Mouse (Mus musculus) heart, adult 2 months (tissue): ENCODE measurements around the gene Smpd3. TPM values are rescaled to one million over a fixed set of nuclear protein-coding genes. Genes with fewer than 3 reads are reported as not detected.

Experiments
- DNase-seq, 2 experiments: peaks; one replicate each; pipeline ENCODE4 v3.0.0; 2021
- H3K27ac ChIP-seq: fragments of 200-600 bp; 2 replicates; pipeline ENCODE4 v1.8.1; 2022
- H3K27me3 ChIP-seq: fragments of 200-500 bp; 2 replicates; pipeline ENCODE4 v1.6.1; 2012; ENCODE audit warnings: mild to moderate bottlenecking, low read length, inconsistent platforms, mixed read lengths; ENCODE audit not compliant: control insufficient read depth, insufficient read depth
- H3K36me3 ChIP-seq: fragments of 200-500 bp; 2 replicates; pipeline ENCODE4 v1.6.1; 2012; ENCODE audit warnings: low read length, inconsistent platforms; ENCODE audit not compliant: control insufficient read depth, insufficient read depth
- H3K4me1 ChIP-seq: fragments of 200-500 bp; 2 replicates; pipeline ENCODE4 v1.6.1; 2011; ENCODE audit warnings: low read length; ENCODE audit not compliant: control insufficient read depth, insufficient read depth
- H3K4me3 ChIP-seq: fragments of 200-600 bp; 2 replicates; pipeline ENCODE4 v1.8.1; 2022
- H3K79me2 ChIP-seq: fragments of 200-500 bp; replicated peaks from 2 replicates; pipeline ENCODE4 v1.6.1; 2012; ENCODE audit warnings: mild to moderate bottlenecking, inconsistent platforms, low read length, moderate library complexity, mixed read lengths; ENCODE audit not compliant: control insufficient read depth, insufficient read depth
- H3K9ac ChIP-seq: fragments of 200-500 bp; 2 replicates; pipeline ENCODE4 v1.6.1; 2012; ENCODE audit warnings: low read depth, mild to moderate bottlenecking, control low read depth, inconsistent platforms, low read length, mixed read lengths
- CTCF ChIP-seq: fragments of 200-600 bp; IDR thresholded peaks from 2 replicates; pipeline ENCODE4 v1.8.1; 2022; ENCODE audit warnings: antibody characterized with exemption, mild to moderate bottlenecking, moderate library complexity
- EP300 ChIP-seq: fragments of 200-500 bp; IDR thresholded peaks from 2 replicates; pipeline ENCODE4 v1.6.1; 2011; ENCODE audit warnings: low read depth, low read length, control low read depth; ENCODE audit not compliant: insufficient read depth
- POLR2A ChIP-seq: fragments of 200-500 bp; IDR thresholded peaks from 2 replicates; pipeline ENCODE4 v1.6.1; 2011; ENCODE audit warnings: mild to moderate bottlenecking, low read depth, low read length, control low read depth; ENCODE audit not compliant: insufficient read depth
- WGBS: fragments of 180-500 bp; shearing (Covaris S2); methylation state at CpG from one replicate; pipeline ENCODE4 v1.1.7; 2018; 5-methylcytosine and 5-hydroxymethylcytosine counted together
- intact Hi-C: fragments of 180-260 bp; cut with DNase I; formaldehyde crosslinking; loops from one replicate; pipeline ENCODE4 v1.15.1; 2025
- long read RNA-seq: library from polyadenylated mRNA; stranded (forward); transcript quantifications from one replicate; pipeline ENCODE4 v2.0.0, GENCODE M21; 2021
- polyA plus RNA-seq: library from polyadenylated mRNA; depleted of rRNA; stranded (reverse); fragments of >200 nt; gene quantifications from 2 replicates; pipeline ENCODE4 v1.2.3, GENCODE M21; 2012; rRNA removed
- total RNA-seq, 2 experiments: library from RNA; stranded (reverse); gene quantifications; 2 replicates each; pipeline ENCODE4 v1.2.3; 2021

The Smpd3 gene
- total RNA-seq (1 to 10 TPM; 3.1 TPM), polyA plus RNA-seq (2.1 and 2.4 TPM in 2 replicates)
- long read RNA-seq, full-length matches to known transcripts = 4 of 5 reads
- long read RNA-seq, partial matches to known transcripts = 1 of 5 reads
- long read RNA-seq, other reads (novel, unspliced or antisense) = 0 of 5 reads

- Histone ChIP-seq H3K4me1 (no peaks in the 10 kb centered on the region; the same call in 1 of the 2 replicates), H3K27ac (peak within 1 kb of the TSS; percentile 81), H3K79me2 (no peaks in the 10 kb centered on the region), H3K36me3 (no peaks in the 10 kb centered on the region), H3K4me3 (peak within 1 kb of the TSS; percentile 82), H3K27me3 (peaks cover 3% of the 10 kb centered on the region), H3K9ac (peak within 1 kb of the TSS; percentile 7; the same call in 1 of the 2 replicates)
- peak; percentile 69; the same call in 1 of the 2 replicates for TF ChIP-seq EP300
- TF ChIP-seq CTCF = 0 out of 2 replicates have a peak, but pooled peaks have one; percentile 13
- peak; percentile 41; the same call in 1 of the 2 replicates for TF ChIP-seq POLR2A
- DNase-seq = peak; percentile 97 to 99
- under 1% methylated on average over 45 of the region's 45 CpGs for WGBS
- intact Hi-C loops = loop anchor here (2.0 to 10.0 kb wide), 2 partner anchors 33 to 193 kb away; no protein-coding TSS in a partner anchor
These were observed at the start of gene Smpd3 for GRCm38 (mm10) chr8:106337852-106338521. TSS of gene Smpd3 (minus strand) at chr8:106337988.

DNA sequence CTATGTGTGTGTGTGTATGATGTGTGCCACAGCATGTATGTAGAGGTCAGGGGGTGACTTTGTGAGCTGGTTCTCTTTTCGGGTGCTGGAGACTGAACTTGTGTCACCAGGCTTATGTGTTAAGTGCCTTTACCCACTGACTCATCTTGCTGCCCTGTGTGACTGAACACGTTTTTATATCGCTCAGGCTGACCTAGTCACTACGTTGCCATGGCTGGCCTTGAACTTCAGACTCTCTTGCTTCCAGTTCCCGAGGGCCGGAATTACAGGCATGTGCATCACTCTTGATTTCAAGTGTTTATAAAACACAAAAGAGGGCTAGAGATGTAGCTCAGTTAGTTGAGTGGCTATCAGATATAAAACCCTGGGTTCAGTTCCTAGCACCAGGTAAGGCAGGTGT, 43.2 kb upstream of the Smpd3 start:
- DNase-seq = no peak
- Histone ChIP-seq H3K79me2 (no peaks in the 10 kb centered on the region), H3K4me3 (no peak overlapping the region), H3K9ac (no peak overlapping the region), H3K27me3 (no peaks in the 10 kb centered on the region), H3K27ac (no peak overlapping the region), H3K4me1 (peaks cover 10% of the 10 kb centered on the region), H3K36me3 (no peaks in the 10 kb centered on the region; the same call in 1 of the 2 replicates)
- intact Hi-C loops = no loop called here
- WGBS = 87% methylated on average over 6 of the region's 6 CpGs
- no peak for TF ChIP-seq CTCF
- TF ChIP-seq EP300 = no peak
- no peak for TF ChIP-seq POLR2A

DNA sequence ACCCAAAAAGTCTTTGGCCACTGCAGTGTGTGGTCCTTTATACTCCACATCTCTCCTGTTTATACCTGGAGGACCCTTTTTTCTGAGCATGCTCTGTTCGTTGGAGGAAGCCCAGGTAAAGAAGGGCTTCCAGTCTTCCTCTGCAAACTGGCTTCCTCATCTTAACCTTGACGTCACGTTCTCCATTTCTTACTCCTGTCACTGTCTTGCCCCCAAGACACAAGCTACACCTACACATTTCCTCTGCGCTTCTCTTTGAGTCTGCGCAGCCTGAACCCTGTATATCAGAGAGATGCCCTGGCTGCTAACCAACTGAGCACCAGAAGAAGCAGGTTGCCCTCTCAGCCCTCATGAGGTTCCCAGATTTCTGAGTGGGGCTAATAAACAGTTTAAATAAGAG, 41.6 kb upstream of the Smpd3 start:
- H3K36me3 ChIP-seq = no peaks in the 10 kb centered on the region; the same call in 1 of the 2 replicates
- H3K27me3 ChIP-seq = no peaks in the 10 kb centered on the region
- 41% methylated on average over 5 of the region's 5 CpGs for WGBS
- no peak overlapping the region for H3K4me3 ChIP-seq
- peaks cover 10% of the 10 kb centered on the region for H3K4me1 ChIP-seq
- H3K27ac ChIP-seq = peak overlapping the region; percentile 8
- intact Hi-C loops = no loop called here
- TF ChIP-seq CTCF (no peak), EP300 (no peak), POLR2A (no peak)
- DNase-seq = no peak
- no peak overlapping the region for H3K9ac ChIP-seq
- H3K79me2 ChIP-seq = no peaks in the 10 kb centered on the region

GRCm38 (mm10) chr8:106378501-106379048, 40.8 kb upstream of the Smpd3 start:
- no peaks in the 10 kb centered on the region; the same call in 1 of the 2 replicates for H3K36me3 ChIP-seq
- no peak overlapping the region for H3K4me3 ChIP-seq
- intact Hi-C loops = no loop called here
- no peak overlapping the region for H3K9ac ChIP-seq
- DNase-seq = peak; percentile 40 to 77
- TF ChIP-seq EP300 (no peak), CTCF (no peak), POLR2A (no peak)
- peaks cover 10% of the 10 kb centered on the region for H3K4me1 ChIP-seq
- peak overlapping the region; percentile 55 for H3K27ac ChIP-seq
- 26% methylated on average over 6 of the region's 7 CpGs for WGBS
- no peaks in the 10 kb centered on the region for H3K79me2 ChIP-seq
- H3K27me3 ChIP-seq = no peaks in the 10 kb centered on the region

- no peaks in the 10 kb centered on the region; the same call in 1 of the 2 replicates for H3K36me3 ChIP-seq
- intact Hi-C loops = no loop called here
- no peaks in the 10 kb centered on the region for H3K79me2 ChIP-seq
- H3K4me3 ChIP-seq = no peak overlapping the region
- 59% methylated on average over 9 of the region's 9 CpGs for WGBS
- H3K27ac ChIP-seq = no peak overlapping the region
- peak in 1 of 2 experiments; percentile 14 for DNase-seq
- peaks cover 10% of the 10 kb centered on the region for H3K4me1 ChIP-seq
- TF ChIP-seq CTCF = no peak
- TF ChIP-seq POLR2A = no peak
- TF ChIP-seq EP300 = no peak
- H3K27me3 ChIP-seq = no peaks in the 10 kb centered on the region
- H3K9ac ChIP-seq = no peak overlapping the region
These were observed 39.1 kb upstream of the Smpd3 start for GRCm38 (mm10) chr8:106376862-106377261.

DNA sequence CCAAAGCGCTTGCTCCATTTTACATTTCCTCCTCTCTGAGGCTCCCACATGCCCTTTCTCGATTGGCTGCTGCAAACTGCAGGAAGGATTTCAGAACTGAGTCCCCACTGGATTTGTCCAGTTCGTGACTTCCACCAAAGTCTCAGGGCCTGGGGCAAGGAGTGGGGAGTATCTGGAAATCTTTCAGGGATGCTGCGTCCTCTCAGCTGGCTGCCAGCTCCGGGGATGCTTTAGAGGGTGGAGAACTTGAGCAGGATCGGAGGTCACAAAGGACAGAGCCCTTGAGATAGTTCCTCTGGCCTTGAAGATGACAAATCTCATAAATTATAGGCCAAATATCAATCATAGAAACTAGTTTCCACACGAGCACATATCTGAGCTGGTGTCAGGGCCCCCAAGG, 38.2 kb upstream of the Smpd3 start:
- intact Hi-C loops = no loop called here
- no peak overlapping the region for H3K4me3 ChIP-seq
- no peak overlapping the region for H3K9ac ChIP-seq
- no peaks in the 10 kb centered on the region for H3K27me3 ChIP-seq
- H3K27ac ChIP-seq = no peak overlapping the region
- DNase-seq = no peak
- H3K36me3 ChIP-seq = no peaks in the 10 kb centered on the region; the same call in 1 of the 2 replicates
- H3K79me2 ChIP-seq = no peaks in the 10 kb centered on the region
- H3K4me1 ChIP-seq = peaks cover 10% of the 10 kb centered on the region
- WGBS = 70% methylated on average over 7 of the region's 7 CpGs
- TF ChIP-seq CTCF (no peak), POLR2A (no peak), EP300 (no peak)
